Mouse (Mus musculus) heart, adult 11 months (tissue): ENCODE measurements at regions not wholly inside any gene's neighbourhood (a gene's known extent, or its start where the extent isn't known, plus 50 kb on each side); places are given as distances from the start of the nearest gene placed in this dataset.
A peak's percentile ranks its signal among the peaks of the same experiment; 100 is the strongest.

Experiments
- DNase-seq: peaks from one replicate; pipeline ENCODE4 v3.0.0; 2022

GRCm38 (mm10) chr9:68268551-68268950, 385.0 kb upstream of the Rora start:
- peak; percentile 88 for DNase-seq

DNA sequence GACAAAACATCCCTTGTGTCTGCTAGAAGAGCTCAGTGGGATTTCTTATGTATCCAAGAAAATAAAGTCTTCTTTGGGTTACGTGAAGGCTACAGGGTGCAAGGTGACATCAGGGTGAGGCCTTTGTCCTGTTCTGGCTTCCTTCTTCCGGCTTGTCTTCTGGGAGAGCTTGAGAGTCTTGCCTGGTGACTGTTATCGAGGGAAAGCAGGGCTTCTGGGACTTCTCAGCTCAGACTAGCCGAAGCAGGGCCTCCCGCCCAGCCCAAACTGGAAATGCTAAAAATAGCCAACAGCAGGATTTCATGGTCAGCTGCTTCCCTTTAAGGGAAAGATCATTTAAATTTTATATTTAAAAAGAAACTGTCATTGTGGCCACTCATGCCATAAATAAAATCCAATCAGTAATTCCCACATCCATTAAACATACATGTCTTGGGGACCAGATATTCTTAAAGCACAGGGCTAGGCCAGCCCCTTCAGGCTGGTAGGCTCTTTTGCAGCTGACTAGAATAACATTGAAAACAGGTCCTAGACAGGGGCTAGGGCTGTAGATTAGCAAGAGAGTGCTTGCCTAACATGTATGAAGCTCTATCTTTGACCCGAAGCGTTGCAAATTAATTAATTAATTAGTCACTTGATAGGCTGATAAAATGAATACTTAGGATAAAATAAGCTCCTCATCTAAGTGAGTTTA, 351.2 kb upstream of the Rora start:
- DNase-seq, result peak; percentile 98

DNA sequence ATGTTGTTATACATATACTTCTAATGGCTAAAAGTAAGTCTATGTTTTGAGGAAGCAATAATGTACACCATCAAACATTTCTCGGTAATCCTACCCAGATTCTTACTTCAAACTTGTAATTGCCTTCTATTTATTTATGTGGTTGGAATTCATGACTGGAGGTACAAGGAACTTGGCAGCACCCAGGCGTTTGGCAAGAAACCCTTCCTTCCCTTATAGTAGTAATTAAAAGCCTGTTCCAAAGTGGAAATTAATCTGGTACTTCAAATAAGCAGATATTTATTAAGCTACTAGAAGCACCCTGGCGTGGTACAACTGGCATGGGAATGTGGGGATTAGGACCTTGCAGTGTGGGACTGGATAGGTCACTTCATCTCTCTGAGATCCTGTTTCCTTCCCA, 322.9 kb upstream of the Rora start:
- peak; percentile 39 for DNase-seq

DNA sequence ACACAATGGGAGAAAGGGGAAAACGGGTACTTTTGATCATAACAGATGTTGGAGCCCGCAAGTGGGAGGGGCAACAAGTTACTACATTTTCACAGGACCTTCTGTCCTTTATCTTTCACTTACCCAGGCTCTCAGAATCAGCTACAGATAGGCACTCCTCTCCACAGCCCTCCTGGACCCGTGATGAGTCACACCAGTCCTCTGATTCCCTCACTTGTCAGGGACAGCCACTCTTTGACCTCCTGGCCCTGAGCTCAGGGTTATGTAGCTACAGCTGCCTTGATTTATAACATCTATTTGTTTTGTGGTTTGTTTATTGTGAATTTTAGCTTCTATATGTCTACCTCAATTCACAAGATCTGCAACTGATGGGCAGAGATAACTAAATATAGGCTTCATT, 312.7 kb upstream of the Rora start:
- DNase-seq, result no peak

- no peak for DNase-seq
Observed at GRCm38 (mm10) chr9:68341511-68341910, 312.1 kb upstream of the Rora start.

DNA sequence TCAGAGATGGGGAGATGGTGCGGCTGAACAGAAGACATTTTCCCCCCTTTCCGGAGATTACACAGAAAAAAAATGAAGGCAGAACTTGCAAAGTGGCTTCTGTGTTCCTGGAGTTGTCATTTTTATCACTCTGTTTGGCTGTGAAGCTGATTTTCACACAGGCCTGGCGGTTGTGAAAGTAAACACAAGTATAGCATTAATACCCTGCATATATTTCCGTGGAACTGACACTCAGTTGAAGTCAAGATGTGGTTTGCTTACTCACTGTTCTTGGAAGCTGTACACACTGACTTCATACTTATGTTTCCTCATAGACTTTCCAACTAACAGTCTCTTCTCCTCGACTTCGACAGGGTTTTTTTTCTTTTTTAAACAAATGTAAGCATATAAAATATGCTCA, 306.2 kb upstream of the Rora start:
- no peak for DNase-seq

DNA sequence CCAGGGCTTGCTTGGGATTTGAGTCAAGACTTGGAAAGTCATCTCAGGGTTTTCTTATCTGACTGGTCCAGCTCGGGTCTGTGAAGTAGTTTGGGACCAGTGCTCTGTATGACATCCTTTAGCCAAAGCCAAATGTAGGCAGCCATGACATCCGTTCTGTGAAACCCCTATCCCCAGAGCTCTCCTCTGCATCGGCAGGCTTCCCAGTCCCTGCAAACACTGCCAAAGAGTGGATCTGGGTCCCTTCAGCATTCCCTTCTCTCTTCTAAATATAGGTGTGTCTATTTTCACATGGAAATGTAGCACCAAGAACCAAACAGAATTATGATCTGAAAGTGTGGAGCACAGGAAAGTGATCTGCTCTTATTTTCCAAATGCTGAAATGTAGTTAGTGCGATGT, 302.1 kb upstream of the Rora start:
- peak; percentile 88 for DNase-seq

DNA sequence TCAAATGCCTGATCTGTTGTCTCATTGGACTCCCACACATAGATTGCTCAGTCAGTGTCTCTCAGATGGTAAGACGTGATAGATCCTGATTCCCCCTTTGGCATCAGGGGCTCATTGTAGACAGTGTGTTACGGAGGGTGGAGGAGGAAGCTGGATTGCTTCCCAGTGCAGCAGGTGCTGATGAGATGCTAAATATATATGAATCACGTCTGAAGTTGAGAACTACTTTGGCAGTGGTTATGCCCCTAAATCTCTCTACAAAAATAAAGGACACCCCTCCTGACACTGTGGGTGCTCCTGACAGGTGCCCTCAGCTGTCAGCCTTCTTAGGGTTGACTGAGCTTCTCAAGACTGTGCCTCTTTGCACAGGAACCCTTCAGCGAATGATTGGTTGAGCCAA, 299.1 kb upstream of the Rora start:
- DNase-seq, result no peak

DNA sequence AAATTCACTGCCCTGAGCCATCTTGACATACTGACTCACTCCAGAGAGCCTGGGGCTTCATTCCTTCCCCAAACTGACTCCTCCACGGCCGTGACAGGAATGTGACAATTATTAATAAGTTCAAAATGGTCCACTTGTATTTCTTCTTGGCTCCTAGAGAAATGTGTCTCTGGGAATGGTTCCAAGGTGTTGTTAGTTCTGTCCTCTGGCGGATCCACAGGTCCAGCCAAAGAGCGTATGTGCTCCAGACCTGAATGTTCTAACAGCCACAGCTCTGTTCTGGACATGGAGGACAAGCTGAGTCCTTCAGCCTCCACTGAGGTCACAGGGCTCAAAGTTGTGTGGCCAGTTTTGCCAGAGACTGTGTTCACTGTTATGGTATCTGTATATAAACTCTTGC, 297.5 kb upstream of the Rora start:
- DNase-seq, result peak; percentile 96

GRCm38 (mm10) chr9:68357231-68357630, 296.4 kb upstream of the Rora start:
- DNase-seq, result peak; percentile 99

GRCm38 (mm10) chr9:68366973-68367372, 286.6 kb upstream of the Rora start:
- DNase-seq, result peak; percentile 52

GRCm38 (mm10) chr9:68367556-68367955, 286.0 kb upstream of the Rora start:
- no peak for DNase-seq

DNA sequence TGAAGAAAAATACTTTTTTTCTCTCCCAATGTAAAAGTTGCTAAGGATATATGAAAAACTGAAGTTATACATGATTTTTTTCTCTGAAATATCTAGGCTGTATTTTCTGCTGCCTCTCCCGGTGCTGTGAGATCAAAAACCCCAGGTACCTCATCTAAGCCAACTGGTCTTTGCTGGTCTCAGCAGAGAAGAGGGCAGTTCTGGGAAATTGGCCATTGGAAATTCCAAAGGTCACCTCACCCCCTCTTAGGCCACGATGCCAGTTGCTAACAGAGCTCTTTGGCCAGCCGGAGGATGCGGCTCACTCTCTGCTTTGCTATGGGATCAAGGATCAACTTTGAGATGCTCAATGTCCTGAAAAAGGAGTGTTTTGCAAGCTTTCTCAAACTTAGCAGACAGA, 280.9 kb upstream of the Rora start:
- peak; percentile 57 for DNase-seq

DNA sequence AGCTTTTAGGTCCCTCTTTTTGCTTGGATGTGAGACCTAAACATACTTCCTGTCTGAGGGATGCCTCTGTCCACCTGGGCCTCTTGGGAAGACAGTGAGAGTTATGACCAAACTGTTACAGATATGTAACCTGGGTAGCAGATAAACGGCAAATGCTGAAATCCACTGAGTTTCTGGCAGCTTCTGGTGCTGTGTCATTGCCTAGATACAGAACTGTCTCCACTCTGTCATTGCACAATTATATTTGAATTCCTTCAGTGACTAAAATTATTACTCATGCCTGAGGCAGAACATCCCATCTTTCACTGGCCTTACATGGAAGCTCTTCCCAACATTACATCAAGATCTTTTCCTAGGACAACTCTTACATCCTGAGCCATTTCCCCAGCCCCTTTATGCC, 277.4 kb upstream of the Rora start:
- DNase-seq, result peak; percentile 77

GRCm38 (mm10) chr9:68381871-68382270, 271.7 kb upstream of the Rora start:
- DNase-seq, result peak; percentile 14

GRCm38 (mm10) chr9:68400930-68401329, 252.7 kb upstream of the Rora start:
- DNase-seq, result peak; percentile 89

GRCm38 (mm10) chr9:68402176-68402845, 251.3 kb upstream of the Rora start:
- DNase-seq, result peak; percentile 95

DNA sequence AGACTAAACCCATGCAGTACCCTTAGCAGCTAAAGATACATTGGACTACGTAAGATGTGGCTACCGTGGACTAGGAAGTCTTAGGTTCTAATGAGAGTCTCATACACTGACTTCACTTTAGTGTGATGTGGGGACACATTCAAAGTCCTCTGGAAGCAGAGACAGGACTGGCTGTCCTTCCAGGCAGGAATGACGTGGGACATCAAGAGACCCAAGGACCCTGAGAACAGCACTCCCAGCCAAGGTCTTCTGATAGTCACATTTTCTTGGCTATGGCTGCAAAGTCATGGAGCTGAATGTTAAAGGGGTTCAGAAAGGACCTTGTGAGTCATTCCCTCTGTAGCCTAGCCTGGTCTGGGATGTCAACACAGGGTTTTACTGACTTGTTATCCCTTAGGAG, 250.6 kb upstream of the Rora start:
- peak; percentile 99 for DNase-seq

DNA sequence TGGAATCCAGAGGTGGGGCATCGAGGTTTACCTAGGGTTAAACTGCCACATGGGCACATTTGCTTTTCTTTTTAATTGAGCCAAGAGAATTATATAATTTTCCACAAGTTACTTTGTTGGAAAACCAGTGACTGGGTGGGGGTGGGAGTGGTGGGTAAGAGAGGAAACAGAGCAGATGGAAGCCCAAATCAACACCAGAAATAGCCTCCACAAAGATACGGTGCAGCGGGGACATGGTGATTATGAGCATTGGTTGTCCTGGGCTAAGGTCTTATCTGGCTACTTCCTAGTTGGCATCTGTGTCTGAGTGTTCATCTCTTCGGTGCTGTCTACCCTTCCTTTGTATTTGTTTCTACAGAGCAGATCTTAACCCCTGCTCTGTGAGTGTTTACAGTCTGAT, 250.1 kb upstream of the Rora start:
- DNase-seq, result peak; percentile 94

- peak; percentile 43 for DNase-seq
Observed at GRCm38 (mm10) chr9:68409786-68410185, 243.8 kb upstream of the Rora start.

DNA sequence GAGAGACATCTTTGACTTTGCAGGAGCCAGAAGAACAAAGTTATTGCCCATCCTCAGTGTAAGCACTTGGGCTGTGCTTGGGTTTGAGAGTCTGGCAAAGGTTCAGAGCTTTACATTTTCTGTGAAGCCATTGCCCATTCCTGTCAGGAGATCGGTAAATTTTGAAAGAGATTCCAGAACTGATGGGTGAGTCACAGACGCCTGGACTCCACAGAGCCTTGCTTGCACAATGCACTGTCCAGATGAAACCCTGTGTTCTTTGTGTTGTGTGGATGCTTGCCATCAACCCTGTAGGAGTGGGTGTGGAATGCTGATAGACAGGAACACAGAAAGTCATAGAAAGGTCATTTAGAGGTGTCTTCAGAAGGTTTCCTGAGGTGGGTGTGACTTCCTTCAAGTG, 227.3 kb upstream of the Rora start:
- peak; percentile 89 for DNase-seq

DNA sequence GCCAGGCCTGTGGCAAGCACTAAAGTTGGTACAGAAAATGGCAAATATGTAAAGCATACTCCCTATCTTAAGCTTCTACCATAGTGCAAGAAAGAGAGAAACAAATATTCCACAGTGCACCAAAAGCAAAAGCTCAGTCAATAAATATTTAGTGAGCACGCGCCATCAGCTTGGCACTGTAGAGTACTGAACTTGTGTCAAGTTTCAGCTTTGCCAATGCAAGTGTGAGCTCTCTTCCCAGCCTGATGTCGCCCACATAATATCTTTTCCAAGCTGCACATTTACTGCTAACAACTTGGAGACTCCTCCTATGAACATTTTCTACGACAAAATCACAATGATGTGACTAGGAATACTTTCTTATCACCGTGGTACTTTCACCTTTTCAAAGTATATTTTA, 190.8 kb upstream of the Rora start:
- DNase-seq, result peak; percentile 5

GRCm38 (mm10) chr9:68463637-68464304, 189.8 kb upstream of the Rora start:
- peak; percentile 16 for DNase-seq

GRCm38 (mm10) chr9:68466671-68467070, 186.9 kb upstream of the Rora start:
- DNase-seq, result peak; percentile 91
